Mouse (Mus musculus) myocyte (in vitro differentiated cells): ENCODE data around the gene Lasp1.

ENCODE experiments used
- POLR2A ChIP-seq: IDR thresholded peaks from one replicate; pipeline ENCODE4 v1.6.1; 2011; ENCODE audit warnings: low read depth, mild to moderate bottlenecking, control low read depth, moderate library complexity; ENCODE audit not compliant: insufficient read length
- POLR2AphosphoS2 ChIP-seq: IDR thresholded peaks from one replicate; pipeline ENCODE4 v1.6.1; 2011; ENCODE audit warnings: low read depth, control low read depth; ENCODE audit not compliant: insufficient read length

- TF ChIP-seq POLR2A (no peak), POLR2AphosphoS2 (no peak)
These were observed 3.7 kb downstream of the Lasp1 start for GRCm38 (mm10) chr11:97802495-97802894.
